Mouse (Mus musculus): Measurements from ENCODE around the gene Trappc4. TPM values are rescaled to one million over a fixed set of nuclear protein-coding genes. Genes with fewer than 3 reads are reported as not detected.
"Not testable (repeated sequence)": the region's sequence is repeated elsewhere in the genome, so short reads cannot be mapped to it uniquely, and the experiment has no call there.

The Trappc4 gene
- polyA plus RNA-seq (2012; rRNA removed) (24.2 and 26.6 TPM in 2 replicates), polyA plus RNA-seq (2014; fragmentation: Nextera tagmentation; extraction: Ambion mirVana) (44.4 and 52.9 TPM in 2 replicates)

DNA sequence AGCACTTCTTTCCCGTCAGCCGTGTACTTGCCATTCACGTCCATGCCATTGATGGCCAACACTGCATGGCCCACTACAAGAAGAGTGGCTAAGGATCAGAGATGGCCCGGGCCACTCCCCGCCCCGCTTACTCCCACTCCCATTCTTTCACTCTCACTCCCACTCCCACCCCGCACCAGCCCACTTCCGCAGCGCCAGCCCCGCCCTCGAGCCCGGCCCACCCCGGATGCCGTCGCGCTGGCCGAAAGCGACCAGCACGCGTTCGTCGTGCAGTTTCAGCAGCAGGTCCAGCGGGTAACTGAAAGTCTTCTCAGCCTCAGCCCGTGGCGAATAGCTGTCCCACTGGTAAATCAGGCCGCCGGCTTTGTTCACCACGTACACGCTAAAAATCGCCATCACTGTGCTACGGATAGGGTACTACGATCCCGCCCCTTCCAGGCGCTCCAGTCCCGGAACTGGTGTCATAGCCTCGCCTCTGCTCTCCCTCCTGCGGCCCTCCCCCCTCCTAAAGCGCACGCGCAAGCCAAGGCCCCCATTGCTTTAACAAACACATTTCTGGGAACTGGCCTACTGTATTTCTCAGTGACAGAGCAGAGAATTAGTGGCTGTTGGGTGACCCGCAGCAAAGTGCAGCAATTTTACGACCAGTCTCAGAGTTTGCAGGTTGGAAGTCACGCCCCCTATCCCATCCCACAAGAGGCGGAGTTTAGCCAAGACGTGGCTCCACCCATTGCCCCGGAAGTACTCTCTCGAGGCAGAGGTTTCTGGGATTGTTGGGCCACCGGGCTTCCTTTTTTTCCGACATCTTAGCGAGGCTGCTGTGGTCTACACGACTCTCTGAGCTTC, at the start of gene Trappc4, which contains the start of gene Rps25:
Gene Trappc4, minus strand, starts transcription at position 695 of the 846 bp plus-strand sequence.
Gene Rps25, plus strand, starts transcription at position 234 of the 846 bp plus-strand sequence.
- H3K4me2 ChIP-seq (ENCODE audit: low read depth): peak within 1 kb of the TSS; percentile 95
- peaks cover 10 to 30% of the 10 kb centered on the region in 2 experiments for H3K4me1 ChIP-seq (replicated peaks; ENCODE audit: control insufficient read depth in 2 of 2, insufficient read depth in 2 of 2, low read length in 1 of 2)
- no peaks in the 10 kb centered on the region for H3K9me3 ChIP-seq (ENCODE audit: control insufficient read depth, low read length)
- no peaks in the 10 kb centered on the region for H3K27me3 ChIP-seq (ENCODE audit: control insufficient read depth, insufficient read depth, low read length)
- under 1% methylated on average over 51 of the region's 51 CpGs for WGBS (ENCODE audit: insufficient replicate concordance)
- peak within 1 kb of the TSS; percentile 73 for H3K27ac ChIP-seq
- peak within 1 kb of the TSS; percentile 79 for H3K9ac ChIP-seq (replicated peaks)
- TF ChIP-seq EP300 (IDR thresholded peaks at IDR 0.05; ENCODE audit: low read depth): no peak
- no peak for TF ChIP-seq CTCF (IDR thresholded peaks at IDR 0.05; ENCODE audit: low read depth)
- peak; percentile 88 to 91 (median 90) for DNase-seq (ENCODE audit: low read depth in 3 of 3, low spot score in 3 of 3)
- peak; percentile 95 for ATAC-seq (ENCODE audit: insufficient read depth)
- peaks cover 50% of the 10 kb centered on the region for H3K36me3 ChIP-seq (replicated peaks; ENCODE audit: control insufficient read depth, insufficient read depth, low read depth)
- peak within 1 kb of the TSS; percentile 72 to 98 for H3K4me3 ChIP-seq (ENCODE audit: insufficient read depth in 1 of 2, low read depth in 2 of 2, low read length in 2 of 2)

- no peak within 1 kb of the TSS for H3K9ac ChIP-seq (replicated peaks)
- no peaks in the 10 kb centered on the region for H3K9me3 ChIP-seq (ENCODE audit: control insufficient read depth, low read length)
- no peak within 1 kb of the TSS for H3K27ac ChIP-seq
- no peak within 1 kb of the TSS for H3K4me2 ChIP-seq (ENCODE audit: low read depth)
- WGBS (ENCODE audit: insufficient replicate concordance): 25% methylated on average over 4 of the region's 4 CpGs
- TF ChIP-seq EP300 (IDR thresholded peaks at IDR 0.05; ENCODE audit: low read depth) (no peak), CTCF (IDR thresholded peaks at IDR 0.05; ENCODE audit: low read depth) (0 out of 2 replicates have a peak, but pooled peaks have one; percentile 14)
- H3K27me3 ChIP-seq (ENCODE audit: control insufficient read depth, insufficient read depth, low read length): no peaks in the 10 kb centered on the region; the same call in 1 of the 2 replicates
- no peaks in the 10 kb centered on the region for H3K36me3 ChIP-seq (replicated peaks; ENCODE audit: control insufficient read depth, insufficient read depth, low read depth)
- DNase-seq (ENCODE audit: low read depth in 3 of 3, low spot score in 3 of 3) (no peak), ATAC-seq (ENCODE audit: insufficient read depth) (no peak)
- H3K4me1 ChIP-seq (replicated peaks; ENCODE audit: control insufficient read depth in 2 of 2, insufficient read depth in 2 of 2, low read length in 1 of 2): no peaks in the 10 kb centered on the region
- no peak within 1 kb of the TSS for H3K4me3 ChIP-seq (ENCODE audit: insufficient read depth in 1 of 2, low read depth in 2 of 2, low read length in 2 of 2)
Measured at GRCm38 (mm10) chr9:44454891-44455220, 47.5 kb upstream of the Trappc4 start, which contains the start of gene Upk2. Upk2 (minus strand) TSS chr9:44454976.

- no peak overlapping the region for H3K4me2 ChIP-seq (ENCODE audit: low read depth)
- TF ChIP-seq EP300 (IDR thresholded peaks at IDR 0.05; ENCODE audit: low read depth): no peak
- peak; percentile 90 for TF ChIP-seq CTCF (IDR thresholded peaks at IDR 0.05; ENCODE audit: low read depth)
- peak; percentile 34 to 41 (median 41) for DNase-seq (ENCODE audit: low read depth in 3 of 3, low spot score in 3 of 3)
- H3K4me3 ChIP-seq (ENCODE audit: insufficient read depth in 1 of 2, low read depth in 2 of 2, low read length in 2 of 2): no peak overlapping the region
- H3K9ac ChIP-seq (replicated peaks): no peak overlapping the region
- H3K36me3 ChIP-seq (replicated peaks; ENCODE audit: control insufficient read depth, insufficient read depth, low read depth): no peaks in the 10 kb centered on the region
- no peaks in the 10 kb centered on the region for H3K9me3 ChIP-seq (ENCODE audit: control insufficient read depth, low read length)
- 11% methylated on average over 14 of the region's 14 CpGs for WGBS (ENCODE audit: insufficient replicate concordance)
- no peak for ATAC-seq (ENCODE audit: insufficient read depth)
- no peaks in the 10 kb centered on the region for H3K4me1 ChIP-seq (replicated peaks; ENCODE audit: control insufficient read depth in 2 of 2, insufficient read depth in 2 of 2, low read length in 1 of 2)
- no peak overlapping the region for H3K27ac ChIP-seq
- no peaks in the 10 kb centered on the region; the same call in 1 of the 2 replicates for H3K27me3 ChIP-seq (ENCODE audit: control insufficient read depth, insufficient read depth, low read length)
Measured at GRCm38 (mm10) chr9:44454132-44454890, 46.9 kb upstream of the Trappc4 start.

DNA sequence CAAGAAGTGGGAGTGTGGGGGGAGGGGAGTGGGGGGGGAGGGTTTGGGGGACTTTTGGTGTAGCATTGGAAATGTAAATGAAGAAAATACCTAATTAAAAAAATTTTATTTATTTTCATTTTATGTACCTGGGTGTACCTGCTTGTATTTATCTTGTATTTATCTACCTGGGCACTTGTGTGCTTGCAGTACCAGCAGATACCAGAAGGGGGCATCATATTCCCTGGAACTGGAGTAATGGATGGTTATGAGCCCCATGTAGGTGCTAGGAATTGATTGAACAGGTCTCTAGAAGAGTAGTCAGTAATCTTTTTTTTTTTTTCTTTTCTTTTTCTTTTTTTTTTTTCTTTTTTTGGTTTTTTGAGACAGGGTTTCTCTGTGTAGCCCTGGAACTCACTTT, 43.0 kb upstream of the Trappc4 start:
- Histone ChIP-seq H3K9me3 (ENCODE audit: control insufficient read depth, low read length) (no peaks in the 10 kb centered on the region), H3K27me3 (ENCODE audit: control insufficient read depth, insufficient read depth, low read length) (no peaks in the 10 kb centered on the region; the same call in 1 of the 2 replicates), H3K4me3 (ENCODE audit: insufficient read depth in 1 of 2, low read depth in 2 of 2, low read length in 2 of 2) (no peak overlapping the region), H3K4me1 (replicated peaks; ENCODE audit: control insufficient read depth in 2 of 2, insufficient read depth in 2 of 2, low read length in 1 of 2) (no peaks in the 10 kb centered on the region), H3K36me3 (replicated peaks; ENCODE audit: control insufficient read depth, insufficient read depth, low read depth) (no peaks in the 10 kb centered on the region), H3K27ac (no peak overlapping the region), H3K4me2 (ENCODE audit: low read depth) (no peak overlapping the region), H3K9ac (replicated peaks) (no peak overlapping the region)
- TF ChIP-seq EP300 (IDR thresholded peaks at IDR 0.05; ENCODE audit: low read depth) (no peak), CTCF (IDR thresholded peaks at IDR 0.05; ENCODE audit: low read depth) (peak; percentile 67)
- ATAC-seq (ENCODE audit: insufficient read depth) (no peak), DNase-seq (ENCODE audit: low read depth in 3 of 3, low spot score in 3 of 3) (peak in 2 of 3 experiments; percentile 20 to 27)

DNA sequence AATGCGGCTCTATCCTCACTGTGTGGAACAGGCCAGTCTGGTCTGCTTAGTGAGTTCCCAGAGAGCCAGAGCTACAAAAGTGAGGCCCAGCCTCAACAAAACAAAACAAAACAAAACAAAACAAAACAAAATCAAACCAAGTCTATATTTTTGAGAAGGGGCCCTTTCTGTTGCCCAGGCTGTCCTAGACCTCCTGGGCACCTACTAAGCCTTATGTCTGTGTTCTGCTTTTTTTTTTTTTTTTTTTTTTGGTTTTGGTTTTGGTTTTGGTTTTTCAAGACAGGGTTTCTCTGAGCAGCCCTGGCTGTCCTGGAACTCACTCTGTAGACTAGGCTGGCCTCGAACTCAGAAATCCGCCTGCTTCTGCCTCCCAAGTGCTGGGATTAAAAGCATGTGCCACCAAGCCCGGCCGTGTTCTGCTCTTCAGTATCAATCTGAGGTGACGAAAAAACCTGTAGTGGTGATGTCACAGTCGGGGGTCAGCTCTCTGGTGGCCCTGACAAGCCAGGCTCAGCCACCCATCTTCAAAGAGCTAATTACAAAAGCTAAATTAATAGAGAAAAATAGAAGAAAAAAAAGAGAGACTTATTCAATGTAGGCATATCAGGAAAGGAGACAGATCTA, 37.1 kb upstream of the Trappc4 start:
- not testable (repeated sequence) for H3K9ac ChIP-seq (replicated peaks); H3K36me3 ChIP-seq (replicated peaks; ENCODE audit: control insufficient read depth, insufficient read depth, low read depth); H3K4me1 ChIP-seq (replicated peaks; ENCODE audit: control insufficient read depth in 2 of 2, insufficient read depth in 2 of 2, low read length in 1 of 2); DNase-seq (ENCODE audit: low read depth in 3 of 3, low spot score in 3 of 3); H3K4me2 ChIP-seq (ENCODE audit: low read depth); H3K4me3 ChIP-seq (ENCODE audit: insufficient read depth in 1 of 2, low read depth in 2 of 2, low read length in 2 of 2); H3K9me3 ChIP-seq (ENCODE audit: control insufficient read depth, low read length); H3K27me3 ChIP-seq (ENCODE audit: control insufficient read depth, insufficient read depth, low read length); ATAC-seq (ENCODE audit: insufficient read depth); H3K27ac ChIP-seq
- 58% methylated on average over 7 of the region's 7 CpGs for WGBS (ENCODE audit: insufficient replicate concordance)

All from liver, embryonic 14.5 days (tissue).